Mouse (Mus musculus): Measurements from ENCODE around the gene Zdhhc9.
A peak's percentile ranks its signal among the peaks of the same experiment; 100 is the strongest.
"Not testable (repeated sequence)": the region's sequence is repeated elsewhere in the genome, so short reads cannot be mapped to it uniquely, and the experiment has no call there.

Zdhhc9 gene

GRCm38 (mm10) chrX:48208519-48209185 is at the start of gene Zdhhc9:
TSS of gene Zdhhc9 (minus strand) at chrX:48208878.
- DNase-seq (ENCODE audit: low read depth, low spot score), result peak; percentile 90

- no peak for DNase-seq (ENCODE audit: low read depth, low spot score)
These were observed 48.3 kb upstream of the Zdhhc9 start for GRCm38 (mm10) chrX:48257011-48257410.

- peak; percentile 96 for DNase-seq (ENCODE audit: low read depth, low spot score)
These were observed 47.9 kb upstream of the Zdhhc9 start, which contains the start of gene Utp14a for GRCm38 (mm10) chrX:48256468-48257007. TSS of gene Utp14a (plus strand) at chrX:48256862.

GRCm38 (mm10) chrX:48255830-48256428 is 47.3 kb upstream of the Zdhhc9 start:
- DNase-seq (ENCODE audit: low read depth, low spot score), result peak; percentile 10

- DNase-seq (ENCODE audit: low read depth, low spot score), result no peak
These were observed 25.7 kb upstream of the Zdhhc9 start for GRCm38 (mm10) chrX:48234417-48234816.

GRCm38 (mm10) chrX:48226225-48226624 is 17.5 kb upstream of the Zdhhc9 start:
- DNase-seq (ENCODE audit: low read depth, low spot score), result no peak

GRCm38 (mm10) chrX:48222706-48223105 is 14.0 kb upstream of the Zdhhc9 start:
- no peak for DNase-seq (ENCODE audit: low read depth, low spot score)

GRCm38 (mm10) chrX:48219468-48219867 is 10.8 kb upstream of the Zdhhc9 start:
- DNase-seq (ENCODE audit: low read depth, low spot score), result no peak

- not testable (repeated sequence) for DNase-seq (ENCODE audit: low read depth, low spot score)
These were observed 1.1 kb upstream of the Zdhhc9 start for GRCm38 (mm10) chrX:48209746-48210145.

- no peak for DNase-seq (ENCODE audit: low read depth, low spot score)
These were observed 754 bp downstream of the Zdhhc9 start for GRCm38 (mm10) chrX:48207761-48208487.

- DNase-seq (ENCODE audit: low read depth, low spot score), result no peak
These were observed 4.2 kb downstream of the Zdhhc9 start for GRCm38 (mm10) chrX:48204469-48204868.

- no peak for DNase-seq (ENCODE audit: low read depth, low spot score)
These were observed 4.9 kb downstream of the Zdhhc9 start for GRCm38 (mm10) chrX:48203763-48204162.

- no peak for DNase-seq (ENCODE audit: low read depth, low spot score)
These were observed 5.7 kb downstream of the Zdhhc9 start for GRCm38 (mm10) chrX:48202995-48203394.

GRCm38 (mm10) chrX:48202436-48202835 is 6.2 kb downstream of the Zdhhc9 start:
- no peak for DNase-seq (ENCODE audit: low read depth, low spot score)

- DNase-seq (ENCODE audit: low read depth, low spot score), result no peak
These were observed 6.7 kb downstream of the Zdhhc9 start for GRCm38 (mm10) chrX:48201973-48202372.

- no peak for DNase-seq (ENCODE audit: low read depth, low spot score)
These were observed 8.0 kb downstream of the Zdhhc9 start for GRCm38 (mm10) chrX:48200699-48201098.

- no peak for DNase-seq (ENCODE audit: low read depth, low spot score)
These were observed 9.7 kb downstream of the Zdhhc9 start for GRCm38 (mm10) chrX:48199026-48199425.

- no peak for DNase-seq (ENCODE audit: low read depth, low spot score)
These were observed 10.8 kb downstream of the Zdhhc9 start for GRCm38 (mm10) chrX:48197856-48198255.

- DNase-seq (ENCODE audit: low read depth, low spot score), result no peak
These were observed 15.2 kb downstream of the Zdhhc9 start for GRCm38 (mm10) chrX:48193235-48194152.

- no peak for DNase-seq (ENCODE audit: low read depth, low spot score)
These were observed 17.4 kb downstream of the Zdhhc9 start for GRCm38 (mm10) chrX:48191261-48191660.

GRCm38 (mm10) chrX:48184703-48185102 is 24.0 kb downstream of the Zdhhc9 start:
- no peak for DNase-seq (ENCODE audit: low read depth, low spot score)

Data from mesoderm, embryonic 11.5 days (tissue).